Mouse (Mus musculus) E14TG2a.4 (cell line): ENCODE results near the gene Yipf3.

Source experiments
- CTCF ChIP-seq: conservative IDR thresholded peaks from 2 replicates; pipeline ENCODE4 v1.5.1; 2014; ENCODE audit warnings: low read length
- NANOG ChIP-seq: IDR thresholded peaks from 2 replicates; pipeline ENCODE4 v1.6.1; 2014; ENCODE audit warnings: borderline replicate concordance, low read length, mixed read lengths
- POU5F1 ChIP-seq: IDR thresholded peaks from 2 replicates; pipeline ENCODE4 v1.6.1; 2014; ENCODE audit warnings: low read length, borderline replicate concordance

- TF ChIP-seq CTCF (no peak), NANOG (no peak), POU5F1 (no peak)
These were observed 35.3 kb downstream of the Yipf3 start for GRCm38 (mm10) chr17:46283140-46283539.
